Mouse (Mus musculus) spleen, adult 12 weeks (tissue): ENCODE data around the gene Tnxb.

Experiments
- DNase-seq: peaks from one replicate; pipeline ENCODE4 v3.0.0; 2022; ENCODE audit warnings: low spot score

The Tnxb gene

DNA sequence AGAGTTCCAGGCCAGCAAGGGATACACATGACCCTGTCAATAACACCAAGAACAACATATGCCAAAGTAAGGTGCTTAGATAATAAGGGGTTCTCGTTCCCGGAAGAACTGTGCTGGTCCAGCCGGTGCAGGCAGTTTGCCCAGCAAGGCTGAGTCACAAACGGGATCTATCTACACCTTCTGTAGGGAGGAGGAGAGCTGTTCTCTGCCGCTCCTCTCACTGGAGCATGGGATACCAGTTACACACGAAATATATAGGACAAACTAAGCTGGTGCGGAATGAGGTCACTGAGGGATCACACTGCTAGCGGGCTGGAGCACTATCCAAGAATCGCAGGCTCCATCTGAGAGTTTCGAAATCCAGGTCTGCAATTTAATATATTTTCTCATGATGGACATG is 26.4 kb upstream of the Tnxb start:
- no peak for DNase-seq

GRCm38 (mm10) chr17:34644608-34645007 is 25.7 kb upstream of the Tnxb start, which contains the start of gene Fkbpl:
TSS of gene Fkbpl (plus strand) at chr17:34644764.
- peak; percentile 83 for DNase-seq

- DNase-seq: no peak
These were observed 25.0 kb upstream of the Tnxb start for GRCm38 (mm10) chr17:34645256-34645829.

DNA sequence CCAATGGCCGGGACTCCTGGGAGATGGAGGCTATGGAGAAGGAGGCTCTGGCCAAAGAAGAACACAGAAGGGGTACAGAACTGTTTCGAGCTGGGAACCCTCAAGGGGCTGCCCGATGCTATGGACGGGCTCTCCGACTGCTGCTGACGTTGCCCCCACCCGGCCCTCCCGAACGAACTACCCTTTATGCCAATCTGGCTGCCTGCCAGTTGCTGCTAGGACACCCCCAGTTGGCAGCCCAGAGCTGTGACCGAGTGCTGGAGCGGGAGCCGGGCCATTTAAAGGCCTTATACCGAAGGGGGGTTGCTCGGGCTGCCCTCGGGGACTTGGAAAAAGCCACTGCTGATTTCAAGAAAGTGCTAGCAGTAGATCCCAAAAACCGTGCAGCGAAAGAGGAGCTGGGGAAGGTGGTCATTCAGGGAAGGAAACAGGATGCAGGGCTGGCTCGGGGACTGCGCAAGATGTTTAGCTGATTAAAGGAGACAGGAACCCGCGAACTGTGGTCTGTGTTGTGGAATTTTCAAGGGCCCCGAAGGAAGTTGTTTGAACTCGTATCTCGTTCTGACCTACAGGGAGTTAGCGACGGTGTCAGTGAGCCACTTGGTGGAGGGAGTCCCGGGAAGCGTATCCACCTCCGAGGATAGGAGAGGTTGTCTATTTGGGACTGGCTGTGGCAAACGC is 24.4 kb upstream of the Tnxb start:
- no peak for DNase-seq

DNA sequence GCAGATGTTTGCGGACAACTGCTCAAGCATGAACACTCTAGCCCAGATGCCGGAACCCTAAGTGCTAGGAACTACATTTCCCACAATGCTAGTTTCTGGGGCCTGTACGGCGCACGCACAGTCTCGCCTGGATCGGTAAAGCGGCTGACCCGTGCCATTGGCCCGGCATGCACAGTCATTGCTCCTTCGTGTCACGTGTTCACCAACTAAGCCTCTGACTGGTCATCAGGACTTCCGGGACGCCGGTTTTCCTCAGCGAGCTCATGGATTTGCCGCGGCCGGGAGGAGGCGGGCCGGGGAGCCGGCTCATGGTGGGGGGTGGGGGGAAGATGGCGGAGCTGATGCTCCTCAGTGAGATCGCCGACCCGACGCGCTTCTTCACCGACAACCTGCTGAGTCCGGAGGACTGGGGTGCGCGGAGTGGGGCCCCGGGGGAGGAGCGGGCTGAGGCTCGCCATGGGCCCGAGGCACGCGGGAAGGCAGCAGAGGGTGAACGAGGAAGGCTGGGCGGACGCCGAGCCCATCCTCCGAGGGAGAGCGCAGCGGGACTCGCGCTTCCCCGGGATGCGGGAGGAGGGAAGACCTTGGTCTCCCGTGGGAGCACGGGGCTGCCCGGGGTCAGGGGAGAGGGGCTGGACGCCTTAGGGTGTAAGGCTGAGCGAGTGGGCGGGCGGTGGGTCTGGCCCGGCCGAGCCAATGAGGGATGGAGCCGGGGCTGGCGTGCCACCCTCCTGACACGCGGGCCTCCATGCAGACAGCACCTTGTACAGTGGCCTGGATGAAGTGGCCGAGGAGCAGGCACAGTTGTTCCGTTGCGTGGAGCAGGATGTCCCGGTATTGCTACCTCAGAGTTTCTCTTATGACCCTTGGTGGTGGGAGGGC is 23.2 kb upstream of the Tnxb start, which contains the start of gene Atf6b:
Atf6b (plus strand) TSS at position 241 of the 882 bp plus-strand sequence.
- peak; percentile 85 for DNase-seq

DNA sequence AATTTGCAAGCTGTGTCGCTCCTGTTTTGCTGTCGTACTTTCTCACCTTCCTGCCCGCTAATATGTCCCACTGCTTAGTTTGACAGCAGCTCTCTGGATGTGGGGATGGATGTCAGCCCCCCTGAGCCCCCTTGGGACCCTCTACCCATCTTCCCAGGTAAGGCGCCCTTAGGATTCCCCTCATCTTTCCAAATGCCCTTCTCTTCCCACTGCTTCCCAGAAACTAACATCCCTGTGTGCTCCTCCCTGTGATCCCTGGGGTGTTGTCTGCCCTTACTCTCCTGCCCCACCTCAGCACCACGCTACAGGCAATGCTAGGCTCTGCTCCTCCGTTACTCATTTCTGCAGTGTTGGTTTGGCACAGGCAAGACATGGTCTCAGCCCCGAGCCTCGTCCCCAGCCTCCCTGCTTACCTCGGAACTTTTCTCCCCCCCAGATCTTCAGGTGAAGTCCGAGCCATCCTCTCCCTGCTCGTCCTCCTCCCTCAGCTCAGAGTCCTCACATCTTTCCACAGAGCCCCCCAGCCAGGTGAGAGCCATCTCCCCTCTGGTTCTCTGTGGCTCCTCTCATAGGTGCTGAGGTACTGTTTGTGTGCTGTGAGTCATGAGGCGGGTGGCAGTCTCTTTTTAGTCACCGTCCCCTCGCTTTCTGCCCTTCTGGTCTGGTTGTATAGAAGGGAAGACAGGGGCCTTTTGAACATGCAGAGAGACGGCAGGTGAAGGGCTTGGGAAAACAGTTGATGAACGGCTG is 22.0 kb upstream of the Tnxb start:
- no peak for DNase-seq

- DNase-seq: no peak
These were observed 21.1 kb upstream of the Tnxb start for GRCm38 (mm10) chr17:34649106-34649864.

- no peak for DNase-seq
These were observed 19.6 kb upstream of the Tnxb start for GRCm38 (mm10) chr17:34650781-34651180.

GRCm38 (mm10) chr17:34651507-34652221 is 18.7 kb upstream of the Tnxb start:
- no peak for DNase-seq

GRCm38 (mm10) chr17:34652546-34652945 is 17.8 kb upstream of the Tnxb start:
- no peak for DNase-seq

DNA sequence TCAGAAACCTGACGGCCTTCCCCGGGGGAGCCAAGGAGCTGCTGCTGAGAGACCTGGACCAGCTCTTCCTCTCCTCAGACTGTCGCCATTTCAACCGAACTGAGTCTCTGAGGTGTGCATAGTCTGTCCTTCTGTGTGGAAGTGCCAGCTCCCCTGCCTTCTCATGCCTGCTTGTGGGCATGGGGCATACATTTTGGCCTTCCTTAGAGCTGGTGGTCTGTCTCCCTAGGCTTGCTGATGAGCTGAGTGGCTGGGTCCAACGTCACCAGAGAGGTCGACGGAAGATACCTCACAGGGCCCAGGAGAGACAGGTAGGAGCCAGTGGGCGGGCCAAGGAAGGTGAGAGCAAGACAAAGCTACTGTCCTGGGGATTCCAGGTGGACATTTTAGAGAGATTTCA is 17.4 kb upstream of the Tnxb start:
- DNase-seq: no peak

- DNase-seq: peak; percentile 35
These were observed 16.5 kb upstream of the Tnxb start for GRCm38 (mm10) chr17:34653746-34654285.

- DNase-seq: no peak
These were observed 15.9 kb upstream of the Tnxb start for GRCm38 (mm10) chr17:34654392-34654791.

DNA sequence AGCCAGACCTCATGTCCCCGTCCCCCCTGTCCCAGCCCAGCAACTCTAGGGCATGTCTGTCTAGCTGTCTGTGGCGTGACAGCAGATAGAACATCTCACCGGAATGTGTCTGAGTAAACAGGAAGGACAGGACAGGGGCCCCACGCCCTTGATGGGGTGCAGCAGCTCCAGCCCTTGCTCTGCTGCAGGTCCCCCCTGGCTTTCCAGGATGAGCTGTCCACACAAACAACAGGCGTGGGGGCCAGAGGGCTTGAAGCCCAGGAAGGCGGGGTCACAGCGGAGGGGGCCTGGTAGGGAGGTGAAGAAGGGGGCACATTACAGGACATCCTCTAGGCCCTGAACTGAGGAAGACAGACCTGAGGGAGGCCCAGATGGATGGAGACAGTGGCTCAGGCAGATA is 15.2 kb upstream of the Tnxb start:
- no peak for DNase-seq

GRCm38 (mm10) chr17:34655581-34655991 is 14.7 kb upstream of the Tnxb start:
- DNase-seq: no peak

- no peak for DNase-seq
These were observed 13.7 kb upstream of the Tnxb start for GRCm38 (mm10) chr17:34656666-34657065.

DNA sequence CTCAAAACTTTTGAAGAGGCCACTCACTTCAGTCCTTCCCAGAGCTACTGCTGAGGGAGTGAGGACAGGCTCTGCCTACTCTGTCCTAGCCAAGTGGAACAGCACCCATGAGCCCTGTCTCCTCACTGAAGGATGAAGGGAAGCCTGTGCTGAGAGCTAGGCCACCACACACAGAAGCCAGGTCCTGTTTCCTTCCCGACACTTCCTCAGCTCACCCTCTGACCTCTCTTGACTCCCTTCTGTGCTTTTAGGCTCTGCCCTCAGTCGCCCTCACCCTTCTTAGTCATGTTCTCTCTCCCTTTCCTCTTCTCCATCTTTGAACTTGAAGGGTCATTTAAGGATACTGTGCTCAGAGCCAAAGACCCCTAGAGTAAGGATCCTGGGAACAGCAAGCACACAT is 13.1 kb upstream of the Tnxb start:
- DNase-seq: no peak

DNA sequence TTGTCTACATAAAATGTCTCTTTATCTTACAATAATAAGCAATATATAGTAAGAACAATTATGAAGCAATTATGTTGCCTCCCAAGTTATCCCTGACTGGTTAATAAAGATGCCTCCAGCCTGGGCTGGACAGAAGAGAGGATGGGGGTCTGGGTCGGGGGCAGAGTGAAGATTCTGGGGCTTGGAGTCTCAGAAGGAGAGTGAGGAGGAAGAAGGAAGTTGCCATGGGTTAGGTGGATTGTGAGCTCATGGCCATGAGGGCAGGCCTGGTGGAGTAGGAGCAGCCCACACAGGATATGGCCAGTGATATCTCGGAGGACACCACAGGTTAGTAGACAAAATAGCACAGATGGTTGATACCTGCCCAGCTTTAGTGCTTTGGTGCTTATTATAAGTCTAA is 12.2 kb upstream of the Tnxb start:
- no peak for DNase-seq

- no peak for DNase-seq
These were observed 11.7 kb upstream of the Tnxb start for GRCm38 (mm10) chr17:34658591-34658990.

- DNase-seq: no peak
These were observed 11.0 kb upstream of the Tnxb start for GRCm38 (mm10) chr17:34659181-34659896.
